Mouse (Mus musculus) heart, postnatal 14 days (tissue): Measurements from ENCODE around the gene Ippk. TPM values are rescaled to one million over a fixed set of nuclear protein-coding genes. Genes with fewer than 3 reads are reported as not detected.

Source experiments
- DNase-seq, 2 experiments: peaks; one replicate each; pipeline ENCODE4 v3.0.0; 2021 to 2022
- intact Hi-C: fragments of 180-260 bp; cut with DNase I; formaldehyde crosslinking; loops from one replicate; pipeline ENCODE4 v1.15.1; 2025
- long read RNA-seq, 2 experiments: library from polyadenylated mRNA; stranded (forward); transcript quantifications; one replicate each; pipeline ENCODE4 v2.0.0; 2021
- total RNA-seq, 2 experiments: library from RNA; stranded (reverse); gene quantifications; 2 replicates each; pipeline ENCODE4 v1.2.3; 2021

Ippk gene
- total RNA-seq, result 1 to 10 TPM; 7.1 to 7.4 TPM
- long read RNA-seq, experiment 1, full-length matches to known transcripts, result 13 of 17 reads
- long read RNA-seq, experiment 1, partial matches to known transcripts, result 0 of 17 reads
- long read RNA-seq, experiment 1, other reads (novel, unspliced or antisense), result 4 of 17 reads
- long read RNA-seq, experiment 2, full-length matches to known transcripts, result 15 of 19 reads
- long read RNA-seq, experiment 2, partial matches to known transcripts, result 2 of 19 reads
- long read RNA-seq, experiment 2, other reads (novel, unspliced or antisense), result 2 of 19 reads

GRCm38 (mm10) chr13:49420754-49421605 is at the start of gene Ippk:
Gene Ippk (plus strand): TSS chr13:49421249.
- intact Hi-C loops, result no loop called here

GRCm38 (mm10) chr13:49371428-49371899 is 49.6 kb upstream of the Ippk start:
- DNase-seq, result peak; percentile 79
- intact Hi-C loops, result loop anchor here (10.0 kb wide), 1 partner anchor 157 kb away; the partner anchor contains the start of gene Card19

More at GRCm38 (mm10) chr13:49420754-49421605, at the start of gene Ippk:
- DNase-seq, result peak; percentile 98

- intact Hi-C loops, result loop anchor here (10.0 kb wide), 1 partner anchor 158 kb away; the partner anchor contains the start of gene Card19
- DNase-seq, result peak; percentile 63 to 67
Measured at GRCm38 (mm10) chr13:49372370-49373060, 48.5 kb upstream of the Ippk start.

- no peak for DNase-seq
- intact Hi-C loops, result loop anchor here (10.0 kb wide), 1 partner anchor 160 kb away; the partner anchor contains the start of gene Card19
Measured at GRCm38 (mm10) chr13:49374304-49374703, 46.7 kb upstream of the Ippk start.

GRCm38 (mm10) chr13:49374730-49375129 is 46.3 kb upstream of the Ippk start:
- DNase-seq, result no peak
- intact Hi-C loops, result loop anchor here (10.0 kb wide), 1 partner anchor 160 kb away; the partner anchor contains the start of gene Card19

GRCm38 (mm10) chr13:49377608-49378007 is 43.4 kb upstream of the Ippk start:
- DNase-seq, result no peak
- intact Hi-C loops, result loop anchor here (10.0 kb wide), 1 partner anchor 163 kb away; the partner anchor contains the start of gene Card19

- no peak for DNase-seq
- intact Hi-C loops, result loop anchor here (10.0 kb wide), 1 partner anchor 164 kb away; the partner anchor contains the start of gene Card19
Measured at GRCm38 (mm10) chr13:49379301-49379700, 41.7 kb upstream of the Ippk start.

GRCm38 (mm10) chr13:49381230-49381629 is 39.8 kb upstream of the Ippk start:
- peak; percentile 92 to 97 for DNase-seq
- intact Hi-C loops, result loop anchor here (1.0 kb wide), 2 partner anchors 42 to 54 kb away; no protein-coding TSS in a partner anchor

- intact Hi-C loops, result no loop called here
- DNase-seq, result no peak
Measured at GRCm38 (mm10) chr13:49382997-49383396, 38.1 kb upstream of the Ippk start.

- no peak for DNase-seq
- intact Hi-C loops, result no loop called here
Measured at GRCm38 (mm10) chr13:49384751-49385463, 36.1 kb upstream of the Ippk start.

- intact Hi-C loops, result no loop called here
- peak in 1 of 2 experiments; percentile 35 for DNase-seq
Measured at GRCm38 (mm10) chr13:49391374-49391773, 29.7 kb upstream of the Ippk start.

- intact Hi-C loops, result no loop called here
- DNase-seq, result no peak
Measured at GRCm38 (mm10) chr13:49393579-49393978, 27.5 kb upstream of the Ippk start.

GRCm38 (mm10) chr13:49394886-49395447 is 26.1 kb upstream of the Ippk start:
- no peak for DNase-seq
- intact Hi-C loops, result no loop called here

- intact Hi-C loops, result no loop called here
- DNase-seq, result no peak
Measured at GRCm38 (mm10) chr13:49396798-49397197, 24.3 kb upstream of the Ippk start.

- intact Hi-C loops, result no loop called here
- no peak for DNase-seq
Measured at GRCm38 (mm10) chr13:49398191-49398590, 22.9 kb upstream of the Ippk start.

GRCm38 (mm10) chr13:49400139-49400538 is 20.9 kb upstream of the Ippk start:
- intact Hi-C loops, result no loop called here
- DNase-seq, result peak; percentile 35 to 56

- DNase-seq, result no peak
- intact Hi-C loops, result no loop called here
Measured at GRCm38 (mm10) chr13:49402628-49403027, 18.4 kb upstream of the Ippk start.

- no peak for DNase-seq
- intact Hi-C loops, result no loop called here
Measured at GRCm38 (mm10) chr13:49407795-49408194, 13.3 kb upstream of the Ippk start.

- peak; percentile 17 to 27 for DNase-seq
- intact Hi-C loops, result no loop called here
Measured at GRCm38 (mm10) chr13:49421606-49421917, 513 bp downstream of the Ippk start.
